Mouse (Mus musculus) kidney, adult 11 months (tissue): ENCODE results near the gene Dnajc3.

ENCODE experiments used
- DNase-seq: peaks from one replicate; pipeline ENCODE4 v3.0.0; 2022

The Dnajc3 gene

GRCm38 (mm10) chr14:118937533-118938492 lies at the start of gene Dnajc3:
Gene Dnajc3, plus strand, starts transcription at chr14:118937976.
- peak; percentile 100 for DNase-seq

GRCm38 (mm10) chr14:118890101-118890500 lies 47.7 kb upstream of the Dnajc3 start:
- no peak for DNase-seq

GRCm38 (mm10) chr14:118895228-118895627 lies 42.5 kb upstream of the Dnajc3 start:
- DNase-seq, result peak; percentile 73

- DNase-seq, result peak; percentile 78
These were observed 42.1 kb upstream of the Dnajc3 start for GRCm38 (mm10) chr14:118895655-118896054.

GRCm38 (mm10) chr14:118899940-118900339 lies 37.8 kb upstream of the Dnajc3 start:
- no peak for DNase-seq

GRCm38 (mm10) chr14:118900911-118901310 lies 36.9 kb upstream of the Dnajc3 start:
- no peak for DNase-seq

GRCm38 (mm10) chr14:118903397-118903796 lies 34.4 kb upstream of the Dnajc3 start:
- DNase-seq, result no peak

- no peak for DNase-seq
These were observed 33.8 kb upstream of the Dnajc3 start for GRCm38 (mm10) chr14:118903867-118904562.

GRCm38 (mm10) chr14:118907592-118907991 lies 30.2 kb upstream of the Dnajc3 start:
- DNase-seq, result no peak

GRCm38 (mm10) chr14:118909872-118910271 lies 27.9 kb upstream of the Dnajc3 start:
- DNase-seq, result no peak

GRCm38 (mm10) chr14:118910332-118911222 lies 27.2 kb upstream of the Dnajc3 start:
- DNase-seq, result peak; percentile 68

GRCm38 (mm10) chr14:118911521-118911920 lies 26.3 kb upstream of the Dnajc3 start:
- no peak for DNase-seq

- no peak for DNase-seq
These were observed 24.1 kb upstream of the Dnajc3 start for GRCm38 (mm10) chr14:118913651-118914050.

- no peak for DNase-seq
These were observed 18.8 kb upstream of the Dnajc3 start for GRCm38 (mm10) chr14:118919025-118919424.

- no peak for DNase-seq
These were observed 17.1 kb upstream of the Dnajc3 start for GRCm38 (mm10) chr14:118920654-118921053.

- no peak for DNase-seq
These were observed 15.5 kb upstream of the Dnajc3 start for GRCm38 (mm10) chr14:118922251-118922650.

- no peak for DNase-seq
These were observed 15.1 kb upstream of the Dnajc3 start for GRCm38 (mm10) chr14:118922667-118923184.

- peak; percentile 55 for DNase-seq
These were observed 12.8 kb upstream of the Dnajc3 start, which contains the start of gene Dzip1 for GRCm38 (mm10) chr14:118924673-118925615. Gene Dzip1, minus strand, starts transcription at chr14:118925460.

- DNase-seq, result no peak
These were observed 9.2 kb upstream of the Dnajc3 start for GRCm38 (mm10) chr14:118928565-118928964.

- DNase-seq, result no peak
These were observed 8.0 kb upstream of the Dnajc3 start for GRCm38 (mm10) chr14:118929779-118930178.

- DNase-seq, result no peak
These were observed 7.0 kb upstream of the Dnajc3 start for GRCm38 (mm10) chr14:118930777-118931176.
